Mouse (Mus musculus): ENCODE data around the gene Pfkl. TPM values are rescaled to one million over a fixed set of nuclear protein-coding genes. Genes with fewer than 3 reads are reported as not detected.

Gene Pfkl
- polyA plus RNA-seq (2015; fragmentation: Nextera tagmentation; extraction: Ambion mirVana): 35.6 and 40.0 TPM in 2 replicates

- H3K27ac ChIP-seq (ENCODE audit: low read length): peak within 1 kb of the TSS; percentile 91
- ATAC-seq (peak; percentile 28), DNase-seq (ENCODE audit: low spot score) (peak; percentile 74)
- H3K4me2 ChIP-seq (replicated peaks; ENCODE audit: low read depth, low read length): peak within 1 kb of the TSS; percentile 76
- peaks cover 12% of the 10 kb centered on the region; the same call in 1 of the 2 replicates for H3K4me1 ChIP-seq (ENCODE audit: insufficient read depth, low read depth, low read length)
- peak within 1 kb of the TSS; percentile 43 for H3K9ac ChIP-seq (replicated peaks; ENCODE audit: low read depth)
- no peaks in the 10 kb centered on the region for H3K27me3 ChIP-seq (replicated peaks; ENCODE audit: insufficient read depth, low read length)
- TF ChIP-seq CTCF (IDR thresholded peaks at IDR 0.05) (no peak), EP300 (IDR thresholded peaks at IDR 0.05) (no peak)
- 2% methylated on average over 9 of the region's 9 CpGs for WGBS
- no peaks in the 10 kb centered on the region for H3K9me3 ChIP-seq (ENCODE audit: low read length)
- peak within 1 kb of the TSS; percentile 85 for H3K4me3 ChIP-seq (ENCODE audit: low read depth, low read length)
- no peaks in the 10 kb centered on the region for H3K36me3 ChIP-seq (ENCODE audit: insufficient read depth, low read length)
These were observed at the start of gene Pfkl for GRCm38 (mm10) chr10:78009945-78010293. Gene Pfkl, minus strand, starts transcription at chr10:78010083.

DNA sequence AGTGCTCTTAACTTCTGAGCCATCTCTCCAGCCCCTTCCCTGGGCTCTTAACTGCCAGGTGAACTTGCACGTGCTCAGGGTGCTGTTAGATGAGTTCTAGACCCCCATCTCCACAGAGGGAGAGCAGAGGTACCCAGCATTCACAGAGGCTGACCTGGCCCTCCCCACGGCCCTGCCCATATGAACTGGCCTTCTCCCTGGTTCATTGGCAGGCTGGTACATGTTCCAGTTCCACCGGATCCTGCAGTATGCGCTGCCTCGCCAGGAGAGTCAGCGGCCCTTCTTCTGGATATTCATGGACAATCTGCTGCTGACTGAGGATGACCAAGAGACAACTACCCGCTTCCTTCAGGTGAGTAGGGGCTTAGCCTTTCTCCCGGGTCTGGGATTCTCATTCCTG, 47.2 kb upstream of the Pfkl start:
- Histone ChIP-seq H3K36me3 (ENCODE audit: insufficient read depth, low read length) (no peaks in the 10 kb centered on the region), H3K27me3 (replicated peaks; ENCODE audit: insufficient read depth, low read length) (no peaks in the 10 kb centered on the region), H3K4me2 (replicated peaks; ENCODE audit: low read depth, low read length) (no peak overlapping the region), H3K9me3 (ENCODE audit: low read length) (no peaks in the 10 kb centered on the region), H3K9ac (replicated peaks; ENCODE audit: low read depth) (no peak overlapping the region), H3K27ac (ENCODE audit: low read length) (no peak overlapping the region), H3K4me1 (ENCODE audit: insufficient read depth, low read depth, low read length) (no peaks in the 10 kb centered on the region), H3K4me3 (ENCODE audit: low read depth, low read length) (no peak overlapping the region)
- no peak for TF ChIP-seq EP300 (IDR thresholded peaks at IDR 0.05)
- TF ChIP-seq CTCF (IDR thresholded peaks at IDR 0.05): no peak
- WGBS: 87% methylated on average over 8 of the region's 8 CpGs
- no peak for DNase-seq (ENCODE audit: low spot score)
- no peak for ATAC-seq

DNA sequence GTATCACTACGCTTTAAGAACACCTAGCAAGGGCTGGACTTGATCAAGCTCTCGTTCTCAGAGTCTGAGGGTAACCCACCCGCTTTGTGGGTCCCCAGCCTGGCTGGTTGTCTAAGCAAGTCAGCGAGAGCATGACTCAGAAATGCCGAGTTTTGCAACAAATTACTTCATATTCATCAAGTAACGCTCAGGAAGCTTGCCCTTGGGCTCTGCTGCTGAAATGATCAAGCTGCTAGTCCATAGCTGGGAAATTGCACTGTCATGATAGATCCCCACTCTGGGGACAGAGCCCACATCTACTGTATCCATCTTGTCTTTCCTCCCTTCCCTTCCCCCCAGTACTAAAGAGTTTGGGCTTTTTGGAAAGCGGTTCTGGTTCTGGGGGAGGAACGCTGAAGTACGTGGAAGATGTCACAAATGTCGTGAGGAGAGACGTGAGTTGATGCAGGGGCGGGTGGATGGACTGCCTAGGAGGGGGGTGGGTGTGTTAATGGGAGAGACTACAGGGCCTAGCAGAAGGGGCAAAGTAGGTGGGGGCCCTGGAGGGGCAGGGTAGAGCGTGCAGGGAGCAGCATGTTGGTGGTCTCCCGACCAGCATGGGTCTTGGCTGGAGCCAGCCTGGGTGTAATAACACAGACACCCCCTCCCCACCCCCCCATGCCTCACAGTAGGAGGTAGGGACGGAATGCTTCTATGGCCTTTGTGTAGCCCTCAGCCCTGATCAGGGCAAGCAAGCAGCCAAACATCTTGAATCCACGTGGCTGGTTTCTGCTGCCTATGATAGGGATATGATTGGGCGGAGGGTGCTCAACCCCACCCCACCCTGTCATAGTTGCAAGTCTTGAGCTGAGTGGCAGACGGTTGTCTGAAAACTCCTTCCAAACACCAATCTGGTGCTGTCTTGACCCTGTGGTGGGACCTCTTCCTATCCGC, 45.0 kb upstream of the Pfkl start:
- no peak overlapping the region for H3K4me2 ChIP-seq (replicated peaks; ENCODE audit: low read depth, low read length)
- no peaks in the 10 kb centered on the region for H3K9me3 ChIP-seq (ENCODE audit: low read length)
- no peaks in the 10 kb centered on the region for H3K4me1 ChIP-seq (ENCODE audit: insufficient read depth, low read depth, low read length)
- WGBS: 51% methylated on average over 19 of the region's 19 CpGs
- ATAC-seq (peak; percentile 93), DNase-seq (ENCODE audit: low spot score) (peak; percentile 92)
- H3K27ac ChIP-seq (ENCODE audit: low read length): peak overlapping the region; percentile 32; the same call in 1 of the 2 replicates
- no peak overlapping the region for H3K9ac ChIP-seq (replicated peaks; ENCODE audit: low read depth)
- no peak overlapping the region for H3K4me3 ChIP-seq (ENCODE audit: low read depth, low read length)
- no peaks in the 10 kb centered on the region for H3K36me3 ChIP-seq (ENCODE audit: insufficient read depth, low read length)
- TF ChIP-seq CTCF (IDR thresholded peaks at IDR 0.05): no peak
- peak; percentile 91 for TF ChIP-seq EP300 (IDR thresholded peaks at IDR 0.05)
- no peaks in the 10 kb centered on the region for H3K27me3 ChIP-seq (replicated peaks; ENCODE audit: insufficient read depth, low read length)

GRCm38 (mm10) chr10:78049519-78050035, 39.7 kb upstream of the Pfkl start:
- ATAC-seq: no peak

GRCm38 (mm10) chr10:78048061-78048730, 38.3 kb upstream of the Pfkl start:
- peaks cover 6% of the 10 kb centered on the region; the same call in 1 of the 2 replicates for H3K4me1 ChIP-seq (ENCODE audit: insufficient read depth, low read depth, low read length)
- no peak overlapping the region for H3K9ac ChIP-seq (replicated peaks; ENCODE audit: low read depth)
- no peak overlapping the region for H3K4me3 ChIP-seq (ENCODE audit: low read depth, low read length)
- 82% methylated on average over 9 of the region's 10 CpGs for WGBS
- H3K36me3 ChIP-seq (ENCODE audit: insufficient read depth, low read length): no peaks in the 10 kb centered on the region
- no peak for ATAC-seq
- no peak for DNase-seq (ENCODE audit: low spot score)
- no peak overlapping the region for H3K4me2 ChIP-seq (replicated peaks; ENCODE audit: low read depth, low read length)
- no peaks in the 10 kb centered on the region for H3K27me3 ChIP-seq (replicated peaks; ENCODE audit: insufficient read depth, low read length)
- TF ChIP-seq EP300 (IDR thresholded peaks at IDR 0.05) (no peak), CTCF (IDR thresholded peaks at IDR 0.05) (no peak)
- H3K9me3 ChIP-seq (ENCODE audit: low read length): no peaks in the 10 kb centered on the region
- H3K27ac ChIP-seq (ENCODE audit: low read length): no peak overlapping the region

More at GRCm38 (mm10) chr10:78049519-78050035, 39.7 kb upstream of the Pfkl start:
- no peak for TF ChIP-seq CTCF (IDR thresholded peaks at IDR 0.05)
- no peak for TF ChIP-seq EP300 (IDR thresholded peaks at IDR 0.05)
- no peak overlapping the region for H3K4me2 ChIP-seq (replicated peaks; ENCODE audit: low read depth, low read length)
- no peak overlapping the region for H3K9ac ChIP-seq (replicated peaks; ENCODE audit: low read depth)
- H3K27ac ChIP-seq (ENCODE audit: low read length): no peak overlapping the region
- no peaks in the 10 kb centered on the region for H3K27me3 ChIP-seq (replicated peaks; ENCODE audit: insufficient read depth, low read length)
- no peaks in the 10 kb centered on the region for H3K36me3 ChIP-seq (ENCODE audit: insufficient read depth, low read length)
- WGBS: 50% methylated on average over 11 of the region's 11 CpGs
- no peak for DNase-seq (ENCODE audit: low spot score)
- no peak overlapping the region for H3K4me3 ChIP-seq (ENCODE audit: low read depth, low read length)
- H3K9me3 ChIP-seq (ENCODE audit: low read length): no peaks in the 10 kb centered on the region
- no peaks in the 10 kb centered on the region for H3K4me1 ChIP-seq (ENCODE audit: insufficient read depth, low read depth, low read length)

- H3K27me3 ChIP-seq (replicated peaks; ENCODE audit: insufficient read depth, low read length): no peaks in the 10 kb centered on the region
- no peak overlapping the region for H3K9ac ChIP-seq (replicated peaks; ENCODE audit: low read depth)
- H3K9me3 ChIP-seq (ENCODE audit: low read length): no peaks in the 10 kb centered on the region
- H3K4me3 ChIP-seq (ENCODE audit: low read depth, low read length): no peak overlapping the region
- ATAC-seq: no peak
- no peaks in the 10 kb centered on the region for H3K36me3 ChIP-seq (ENCODE audit: insufficient read depth, low read length)
- no peak overlapping the region for H3K4me2 ChIP-seq (replicated peaks; ENCODE audit: low read depth, low read length)
- TF ChIP-seq CTCF (IDR thresholded peaks at IDR 0.05): no peak
- TF ChIP-seq EP300 (IDR thresholded peaks at IDR 0.05): no peak
- 89% methylated on average over 4 of the region's 4 CpGs for WGBS
- peaks cover 7% of the 10 kb centered on the region; the same call in 1 of the 2 replicates for H3K4me1 ChIP-seq (ENCODE audit: insufficient read depth, low read depth, low read length)
- no peak for DNase-seq (ENCODE audit: low spot score)
- no peak overlapping the region for H3K27ac ChIP-seq (ENCODE audit: low read length)
These were observed 36.5 kb upstream of the Pfkl start for GRCm38 (mm10) chr10:78046388-78046787.
